Mouse (Mus musculus): ENCODE data around the gene Magea3.
"Not testable (repeated sequence)": the region's sequence is repeated elsewhere in the genome, so short reads cannot be mapped to it uniquely, and the experiment has no call there.

Gene Magea3

GRCm38 (mm10) chrX:154949405-154949804 is at the start of gene Magea3:
Gene Magea3 (minus strand): TSS chrX:154949505.
- not testable (repeated sequence) for DNase-seq

- not testable (repeated sequence) for DNase-seq
Observed at GRCm38 (mm10) chrX:154995750-154996149, 46.4 kb upstream of the Magea3 start, which contains the start of gene Magea8. Gene Magea8 (minus strand): TSS chrX:154995850.

- not testable (repeated sequence) for DNase-seq
Observed at GRCm38 (mm10) chrX:154935887-154936286, 13.4 kb downstream of the Magea3 start, which contains the start of gene Magea6. Gene Magea6 (minus strand): TSS chrX:154935987.
